Mouse (Mus musculus): Measurements from ENCODE around the gene Cd300a. TPM values are rescaled to one million over a fixed set of nuclear protein-coding genes. Genes with fewer than 3 reads are reported as not detected.

The Cd300a gene
- polyA plus RNA-seq (2015; fragmentation: Nextera tagmentation; extraction: Ambion mirVana) = 1.7 and 1.8 TPM in 2 replicates

- H3K9ac ChIP-seq = no peak within 1 kb of the TSS
- no peaks in the 10 kb centered on the region for H3K9me3 ChIP-seq (replicated peaks)
- peaks cover 9% of the 10 kb centered on the region for H3K4me1 ChIP-seq
- H3K4me2 ChIP-seq = peak within 1 kb of the TSS; percentile 44
- no peak within 1 kb of the TSS for H3K27ac ChIP-seq
- H3K36me3 ChIP-seq = no peaks in the 10 kb centered on the region
- WGBS = 28% methylated on average over 18 of the region's 18 CpGs
- no peaks in the 10 kb centered on the region for H3K27me3 ChIP-seq
- 0 out of 2 replicates have a peak within 1 kb of the TSS, but pooled peaks have one; percentile 3 for H3K4me3 ChIP-seq (replicated peaks)
- ATAC-seq (replicated peaks; ENCODE audit: low FRiP score) = peak; percentile 54; the same call in 1 of the 2 replicates
These were observed at the start of gene Cd300a for GRCm38 (mm10) chr11:114889991-114890518. Gene Cd300a, plus strand, starts transcription at chr11:114890041.

DNA sequence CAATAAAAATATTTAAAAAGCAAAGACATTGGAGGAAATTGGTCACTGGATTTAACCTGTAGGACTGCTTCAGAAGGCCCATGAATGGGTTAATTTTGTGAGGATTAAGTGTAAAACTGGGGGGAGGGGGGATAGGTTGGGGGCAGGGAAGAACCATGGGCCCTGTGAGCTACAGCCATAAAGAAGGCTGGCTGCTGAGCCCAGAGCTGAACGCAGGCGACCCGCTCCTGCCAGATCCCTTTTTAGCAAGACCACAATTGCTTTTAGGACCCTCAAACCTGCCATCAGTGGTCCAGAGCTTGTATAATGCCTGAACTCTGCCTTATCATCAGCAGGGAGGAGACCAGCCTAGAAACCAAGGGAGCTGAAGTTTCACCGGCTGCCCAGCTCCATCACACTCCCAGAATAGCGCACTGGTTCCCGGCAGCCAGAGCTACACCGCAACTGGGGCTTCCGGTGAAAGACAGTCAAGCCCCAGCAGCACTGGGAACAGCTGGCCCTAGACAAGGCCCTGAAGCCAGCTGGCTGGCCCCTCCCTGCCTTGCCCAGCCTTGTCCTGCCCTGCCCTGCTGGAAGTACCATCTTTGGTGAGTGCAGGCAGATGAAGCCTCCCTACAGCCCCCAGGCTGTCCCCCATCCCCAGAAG lies 45.9 kb upstream of the Cd300a start:
- 8% methylated on average over 8 of the region's 8 CpGs for WGBS
- Histone ChIP-seq H3K9ac (peak overlapping the region; percentile 21; the same call in 1 of the 2 replicates), H3K4me2 (peak overlapping the region; percentile 30), H3K36me3 (no peaks in the 10 kb centered on the region), H3K27me3 (no peaks in the 10 kb centered on the region), H3K9me3 (replicated peaks) (no peaks in the 10 kb centered on the region), H3K27ac (peak overlapping the region; percentile 88), H3K4me3 (replicated peaks) (no peak overlapping the region), H3K4me1 (peaks cover 48% of the 10 kb centered on the region)
- ATAC-seq (replicated peaks; ENCODE audit: low FRiP score) = peak; percentile 76

DNA sequence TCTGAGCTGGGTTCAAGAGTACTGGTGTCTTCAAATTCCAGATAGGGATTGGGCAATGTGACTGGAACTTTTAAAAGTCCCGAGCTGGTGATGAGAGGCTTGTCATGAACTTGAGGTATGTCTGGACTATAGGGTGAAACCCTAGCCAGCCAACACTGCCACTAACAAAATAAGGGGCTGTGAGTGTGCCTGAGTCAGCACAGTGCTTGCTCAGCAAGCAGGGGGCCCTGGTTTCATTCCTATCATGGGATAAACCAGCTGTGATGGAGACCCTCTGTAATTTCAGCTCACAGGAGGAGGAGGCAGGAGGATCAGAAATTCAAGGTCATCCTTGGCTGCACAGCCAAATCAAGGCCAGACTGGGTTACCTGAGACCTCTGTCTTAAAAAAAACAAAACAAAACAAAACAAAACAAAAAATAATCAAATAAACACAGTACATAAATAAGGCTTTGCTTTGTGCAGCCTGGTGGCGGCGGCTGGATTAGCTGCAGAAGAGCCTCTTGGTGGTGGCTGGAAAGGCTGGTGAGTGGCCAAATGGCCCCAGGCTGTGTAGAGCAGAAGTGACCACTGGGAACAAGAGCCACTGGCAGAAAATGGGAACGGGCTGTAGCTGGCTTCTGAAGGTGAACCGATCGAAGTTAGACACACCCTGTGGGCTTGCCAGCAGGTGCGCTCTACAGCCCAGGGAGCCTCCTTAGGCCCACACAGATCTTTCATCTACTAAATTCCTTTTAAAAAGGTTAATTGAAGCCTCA lies 45.2 kb upstream of the Cd300a start:
- peaks cover 55% of the 10 kb centered on the region for H3K4me1 ChIP-seq
- peak overlapping the region; percentile 30 for H3K4me2 ChIP-seq
- peak overlapping the region; percentile 88 for H3K27ac ChIP-seq
- no peaks in the 10 kb centered on the region for H3K9me3 ChIP-seq (replicated peaks)
- peak; percentile 67 for ATAC-seq (replicated peaks; ENCODE audit: low FRiP score)
- 35% methylated on average over 7 of the region's 7 CpGs for WGBS
- H3K36me3 ChIP-seq = no peaks in the 10 kb centered on the region
- H3K4me3 ChIP-seq (replicated peaks) = no peak overlapping the region
- peak overlapping the region; percentile 21; the same call in 1 of the 2 replicates for H3K9ac ChIP-seq
- no peaks in the 10 kb centered on the region for H3K27me3 ChIP-seq

DNA sequence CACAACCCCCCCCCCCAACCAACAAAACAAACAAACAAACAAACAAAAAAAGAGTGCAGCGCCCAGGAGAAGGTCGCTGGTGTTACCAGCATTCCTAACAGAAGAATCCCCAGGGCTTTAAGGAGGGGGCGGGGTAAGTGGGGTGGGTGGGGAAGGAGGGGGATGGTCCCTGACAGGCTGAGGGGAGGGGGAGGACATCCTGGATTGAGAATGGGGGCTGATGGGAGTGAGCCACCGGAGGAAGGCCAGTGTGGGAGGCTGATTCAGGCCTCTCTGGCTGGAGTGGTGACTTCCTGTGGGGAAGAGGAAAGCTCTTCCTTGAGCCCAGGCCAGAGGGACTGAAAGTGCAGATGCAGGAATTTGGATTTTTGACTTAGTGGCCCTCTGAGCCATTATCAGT lies 43.5 kb upstream of the Cd300a start:
- Histone ChIP-seq H3K4me1 (peaks cover 72% of the 10 kb centered on the region), H3K9me3 (replicated peaks) (no peaks in the 10 kb centered on the region), H3K4me3 (replicated peaks) (no peak overlapping the region), H3K27me3 (no peaks in the 10 kb centered on the region), H3K27ac (peak overlapping the region; percentile 82), H3K4me2 (no peak overlapping the region), H3K9ac (no peak overlapping the region), H3K36me3 (no peaks in the 10 kb centered on the region)
- no peak for ATAC-seq (replicated peaks; ENCODE audit: low FRiP score)
- 64% methylated on average over 4 of the region's 4 CpGs for WGBS

DNA sequence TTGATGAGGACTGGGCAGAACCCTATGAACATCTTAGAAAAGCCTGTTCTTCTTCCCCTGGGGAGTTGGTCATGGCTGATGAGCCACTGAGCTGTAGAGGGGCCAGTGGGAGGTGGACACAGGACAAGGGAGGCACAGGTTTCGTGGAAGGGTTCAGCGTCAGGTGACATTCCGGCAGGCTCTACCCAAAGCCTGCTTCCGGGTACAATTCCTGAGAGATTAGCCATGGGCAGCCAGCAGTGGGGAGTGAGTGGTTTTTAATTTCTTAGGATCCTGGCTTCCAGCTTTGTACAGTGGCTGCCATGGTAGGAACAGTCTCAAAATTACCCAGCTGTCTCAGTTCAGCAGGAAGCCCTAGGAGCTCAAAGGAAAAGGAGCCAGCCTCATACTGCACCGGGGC lies 42.8 kb upstream of the Cd300a start:
- Histone ChIP-seq H3K4me2 (no peak overlapping the region), H3K27ac (peak overlapping the region; percentile 82), H3K27me3 (no peaks in the 10 kb centered on the region), H3K9ac (no peak overlapping the region), H3K36me3 (no peaks in the 10 kb centered on the region), H3K9me3 (replicated peaks) (no peaks in the 10 kb centered on the region), H3K4me1 (peaks cover 73% of the 10 kb centered on the region), H3K4me3 (replicated peaks) (no peak overlapping the region)
- WGBS = 37% methylated on average over 5 of the region's 5 CpGs
- ATAC-seq (replicated peaks; ENCODE audit: low FRiP score) = no peak

GRCm38 (mm10) chr11:114849572-114849971 lies 40.3 kb upstream of the Cd300a start:
- no peaks in the 10 kb centered on the region for H3K36me3 ChIP-seq
- no peaks in the 10 kb centered on the region for H3K9me3 ChIP-seq (replicated peaks)
- ATAC-seq (replicated peaks; ENCODE audit: low FRiP score) = no peak
- 8% methylated on average over 2 of the region's 2 CpGs for WGBS
- H3K4me2 ChIP-seq = peak overlapping the region; percentile 94
- no peaks in the 10 kb centered on the region for H3K27me3 ChIP-seq
- no peak overlapping the region for H3K9ac ChIP-seq
- H3K27ac ChIP-seq = peak overlapping the region; percentile 98
- H3K4me3 ChIP-seq (replicated peaks) = no peak overlapping the region
- peaks cover 80% of the 10 kb centered on the region for H3K4me1 ChIP-seq

GRCm38 (mm10) chr11:114850066-114850451 lies 39.8 kb upstream of the Cd300a start:
- Histone ChIP-seq H3K4me2 (peak overlapping the region; percentile 94), H3K36me3 (no peaks in the 10 kb centered on the region), H3K9ac (no peak overlapping the region), H3K27me3 (no peaks in the 10 kb centered on the region), H3K9me3 (replicated peaks) (no peaks in the 10 kb centered on the region), H3K27ac (peak overlapping the region; percentile 98), H3K4me1 (peaks cover 80% of the 10 kb centered on the region), H3K4me3 (replicated peaks) (peak overlapping the region; percentile 75; the same call in 1 of the 2 replicates)
- ATAC-seq (replicated peaks; ENCODE audit: low FRiP score) = peak; percentile 27
- WGBS = 21% methylated on average over 5 of the region's 5 CpGs

DNA sequence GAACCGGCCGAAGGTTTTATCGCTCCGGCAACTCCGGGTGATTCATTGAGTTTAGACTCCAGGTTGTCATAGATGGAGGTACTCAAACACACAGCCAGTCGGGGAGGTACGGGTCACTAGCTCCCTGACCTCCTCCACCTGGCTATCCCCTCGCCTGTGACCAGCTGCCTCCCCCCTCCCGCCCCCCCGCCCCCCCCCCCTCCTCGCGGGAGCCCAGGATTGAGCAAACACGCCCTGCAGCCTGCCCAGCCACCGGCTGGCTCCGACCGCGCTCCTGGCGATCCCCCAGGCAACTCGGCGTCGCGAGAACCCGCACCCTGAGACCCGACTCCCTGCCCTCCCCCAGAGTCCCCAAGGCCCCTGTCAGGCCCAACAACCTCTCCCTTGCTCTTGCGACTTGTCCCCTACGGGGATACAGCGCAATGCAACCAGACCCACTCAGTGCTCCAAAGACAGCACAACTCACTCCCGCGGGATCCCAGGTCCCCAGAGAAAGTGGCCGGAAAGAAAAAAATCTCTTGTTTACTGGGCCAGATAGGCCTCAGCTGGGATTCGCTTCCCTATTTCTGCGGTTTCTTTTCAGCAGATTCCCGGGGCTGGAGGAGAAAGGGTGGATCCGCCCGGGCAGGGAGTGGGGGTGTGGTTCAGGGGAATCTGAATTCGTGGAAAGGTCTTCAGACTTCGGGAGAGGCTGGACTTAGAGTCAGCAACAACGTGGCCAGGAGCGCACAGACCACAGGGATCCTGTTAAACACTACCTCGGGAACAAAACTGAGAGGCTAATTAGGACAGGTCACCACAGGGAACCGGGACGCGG lies 39.2 kb upstream of the Cd300a start, which contains the start of gene Gprc5c:
Gene Gprc5c, plus strand, starts transcription at position 701 of the 817 bp plus-strand sequence.
- no peaks in the 10 kb centered on the region for H3K36me3 ChIP-seq
- no peaks in the 10 kb centered on the region for H3K27me3 ChIP-seq
- 1% methylated on average over 26 of the region's 43 CpGs for WGBS
- H3K4me2 ChIP-seq = peak within 1 kb of the TSS; percentile 94
- peak within 1 kb of the TSS; percentile 93 for H3K9ac ChIP-seq
- peak within 1 kb of the TSS; percentile 75 for H3K4me3 ChIP-seq (replicated peaks)
- peak; percentile 69 for ATAC-seq (replicated peaks; ENCODE audit: low FRiP score)
- H3K9me3 ChIP-seq (replicated peaks) = no peaks in the 10 kb centered on the region
- peaks cover 77% of the 10 kb centered on the region for H3K4me1 ChIP-seq
- H3K27ac ChIP-seq = peak within 1 kb of the TSS; percentile 98

- peak; percentile 10; the same call in 1 of the 2 replicates for ATAC-seq (replicated peaks; ENCODE audit: low FRiP score)
- Histone ChIP-seq H3K4me1 (peaks cover 72% of the 10 kb centered on the region), H3K27ac (peak overlapping the region; percentile 98), H3K36me3 (peaks cover 1% of the 10 kb centered on the region; the same call in 1 of the 2 replicates), H3K9ac (peak overlapping the region; percentile 93), H3K4me3 (replicated peaks) (peak overlapping the region; percentile 75), H3K4me2 (peak overlapping the region; percentile 94), H3K9me3 (replicated peaks) (no peaks in the 10 kb centered on the region), H3K27me3 (no peaks in the 10 kb centered on the region)
- WGBS = 0% methylated on average over 27 of the region's 27 CpGs
These were observed 38.6 kb upstream of the Cd300a start for GRCm38 (mm10) chr11:114851269-114851607.

GRCm38 (mm10) chr11:114851608-114852310 lies 38.1 kb upstream of the Cd300a start:
- Histone ChIP-seq H3K36me3 (peaks cover 6% of the 10 kb centered on the region; the same call in 1 of the 2 replicates), H3K4me1 (peaks cover 67% of the 10 kb centered on the region), H3K27ac (peak overlapping the region; percentile 98), H3K4me3 (replicated peaks) (peak overlapping the region; percentile 75), H3K27me3 (no peaks in the 10 kb centered on the region), H3K9ac (peak overlapping the region; percentile 93), H3K4me2 (peak overlapping the region; percentile 94), H3K9me3 (replicated peaks) (no peaks in the 10 kb centered on the region)
- peak; percentile 50 for ATAC-seq (replicated peaks; ENCODE audit: low FRiP score)
- WGBS = under 1% methylated on average over 62 of the region's 65 CpGs
